In the genomic region with DNA sequence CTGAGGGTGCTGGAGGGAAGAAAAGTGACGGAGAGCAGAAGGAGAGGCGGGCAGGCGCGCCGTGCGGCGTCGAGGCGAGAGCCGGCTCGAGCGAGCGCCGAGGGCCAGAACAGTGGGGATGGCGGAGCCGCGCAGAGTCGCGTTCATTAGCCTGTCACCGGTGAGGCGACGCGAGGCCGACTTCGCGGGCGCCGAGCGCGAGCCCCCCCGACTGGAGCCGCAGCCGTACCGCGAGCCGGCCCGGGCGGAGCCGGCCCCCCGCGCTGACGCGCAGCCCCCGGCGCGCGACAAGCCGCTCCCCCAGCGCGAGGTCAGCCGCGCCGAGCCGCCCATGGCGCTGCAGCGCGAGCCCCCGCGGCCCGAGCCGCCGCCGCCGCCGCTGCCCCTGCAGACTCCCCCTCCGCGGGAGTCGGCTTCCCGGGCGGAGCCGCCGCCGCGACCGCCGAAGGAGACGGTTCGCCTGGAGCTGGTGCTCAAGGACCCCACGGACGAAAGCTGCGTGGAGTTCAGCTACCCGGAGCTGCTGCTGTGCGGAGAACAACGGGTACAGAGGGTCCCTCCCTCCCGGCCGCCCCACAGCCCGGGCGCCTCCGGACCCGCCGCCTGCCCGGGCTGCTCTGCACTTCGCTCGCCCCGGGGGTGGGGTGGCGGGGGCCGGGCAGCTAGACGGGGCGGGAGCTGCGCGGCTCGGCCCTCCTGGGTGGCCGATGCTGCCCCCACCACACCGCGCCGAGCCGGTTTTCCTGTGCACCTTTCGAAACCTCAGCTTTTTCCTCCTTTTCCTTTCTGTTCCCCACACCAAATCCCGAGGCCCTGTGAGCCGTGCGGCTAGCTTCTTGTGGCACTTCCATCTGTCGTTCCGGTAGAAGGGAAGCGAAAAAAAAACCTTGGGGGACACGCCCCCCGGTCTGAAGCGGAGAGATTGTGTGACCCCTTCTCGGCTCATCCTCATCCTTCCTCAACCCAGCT, we compare ENCODE assay signal across 8 mouse cellular contexts. TPM values are rescaled to one million over a fixed set of nuclear protein-coding genes. Genes with fewer than 3 reads are reported as not detected.
A peak's percentile ranks its signal among the peaks of the same experiment; 100 is the strongest.
DNase-seq lines count a peak whose midpoint lies in the region; ATAC-seq lines count a peak whose summit lies in the region.

No protein-coding gene starts in this region.

- peak; percentile 6 to 37 for DNase-seq in monocyte, adult 2 months (ENCODE audit: low read depth in 1 of 2, low spot score in 2 of 2)
- peak; percentile 20 for DNase-seq in embryo, embryonic 11.5 days (ENCODE audit: low read depth, low spot score)
- DNase-seq in kidney, adult 11 months = peak; percentile 46
- DNase-seq in left cerebral cortex, postnatal 36 days (ENCODE audit: low spot score in 2 of 2) = peak; percentile 70 to 74
- DNase-seq in midbrain, embryonic 10.5 days (ENCODE audit: low spot score) = peak; percentile 65
- peak; percentile 51 for DNase-seq in skeletal muscle tissue, adult 2 months (ENCODE audit: low read depth, low spot score)

- H3K27ac ChIP-seq in midbrain, embryonic 10.5 days (replicated peaks) = peak overlapping the region; percentile 98

- intact Hi-C loops in left cerebral cortex, postnatal 36 days (cut with DNase I) = loop anchor here (1.0 to 5.0 kb wide), 2 partner anchors 52 to 99 kb away; a partner anchor contains a TSS

- no peaks in the 10 kb centered on the region for H3K36me3 ChIP-seq in midbrain, embryonic 10.5 days

- WGBS in midbrain, embryonic 10.5 days = under 1% methylated on average over 118 of the region's 118 CpGs

- H3K9me3 ChIP-seq in midbrain, embryonic 10.5 days (replicated peaks) = no peaks in the 10 kb centered on the region

- H3K4me3 ChIP-seq in midbrain, embryonic 10.5 days = peak overlapping the region; percentile 89

- peaks cover 26% of the 10 kb centered on the region for H3K4me1 ChIP-seq in midbrain, embryonic 10.5 days

- ATAC-seq in monocyte, adult 5-6 weeks (replicated peaks; ENCODE audit: insufficient number of reproducible peaks, low FRiP score, low TSS enrichment, poor library complexity, severe bottlenecking) = no peak
- ATAC-seq in granulocyte monocyte progenitor cell, adult 5-6 weeks (replicated peaks; ENCODE audit: poor library complexity, severe bottlenecking) = peak; percentile 56

- H3K27me3 ChIP-seq in midbrain, embryonic 10.5 days (ENCODE audit: low read depth, poor library complexity, severe bottlenecking) = no peaks in the 10 kb centered on the region

RNA-seq across cellular contexts. Expression of a gene that starts 0.6 kb away (rescaled TPM):
- 16.8 to 43.2 TPM (median 17.6 TPM) in 3 replicates for total RNA-seq in monocyte, adult 5-6 weeks (2017)
- total RNA-seq in granulocyte monocyte progenitor cell, adult 5-6 weeks (2014; fragmentation: Nextera tagmentation) = 48.2 and 57.1 TPM in 2 replicates
- 19.0 and 27.8 TPM in 2 replicates for total RNA-seq in granulocyte monocyte progenitor cell, adult 5-6 weeks (2017)
- 10 to 100 TPM; 44.3 to 62.6 TPM for total RNA-seq in left cerebral cortex, postnatal 36 days (2021)
- 13.9 and 16.4 TPM in 2 replicates for polyA plus RNA-seq in midbrain, embryonic 10.5 days (2016; fragmentation: Nextera tagmentation; extraction: Ambion mirVana)

RNA-seq across cellular contexts. Expression of a gene that starts 53.1 kb away (rescaled TPM):
- total RNA-seq in monocyte, adult 5-6 weeks (2017) = not detected in 3 replicates
- total RNA-seq in granulocyte monocyte progenitor cell, adult 5-6 weeks (2014; fragmentation: Nextera tagmentation) = 0.79 TPM in 1 of 2 replicates, not detected in the other
- total RNA-seq in granulocyte monocyte progenitor cell, adult 5-6 weeks (2017) = 0.90 and 1.7 TPM in 2 replicates
- 10 to 100 TPM in 1 of 2 experiments, 1 to 10 TPM in 1; 6.8 to 12.1 TPM for total RNA-seq in left cerebral cortex, postnatal 36 days (2021)
- polyA plus RNA-seq in midbrain, embryonic 10.5 days (2016; fragmentation: Nextera tagmentation; extraction: Ambion mirVana) = 14.6 and 15.6 TPM in 2 replicates

Comparison
In these comparisons a context has a peak if more than half of its experiments do, and no peak if none do; other contexts are left out.
1. DNase-seq: peak in every context shown above with its lines; median percentile 72 in left cerebral cortex, postnatal 36 days; 65 in midbrain, embryonic 10.5 days; 51 in skeletal muscle tissue, adult 2 months; 46 in kidney, adult 11 months; 22 in monocyte, adult 2 months; 20 in embryo, embryonic 11.5 days.